Mouse (Mus musculus) heart, adult 8-10 months (tissue): ENCODE results near the gene Gm26741. TPM values are rescaled to one million over a fixed set of nuclear protein-coding genes. Genes with fewer than 3 reads are reported as not detected.
"Not testable (repeated sequence)": the region's sequence is repeated elsewhere in the genome, so short reads cannot be mapped to it uniquely, and the experiment has no call there.

Experiments used
- DNase-seq: peaks from one replicate; pipeline ENCODE4 v3.0.0; 2022; ENCODE audit warnings: low spot score
- total RNA-seq, 4 experiments: library from RNA; stranded (reverse); gene quantifications; 2 replicates each; pipeline ENCODE4 v1.2.4; 2022

The Gm26741 gene
- total RNA-seq = not detected

DNA sequence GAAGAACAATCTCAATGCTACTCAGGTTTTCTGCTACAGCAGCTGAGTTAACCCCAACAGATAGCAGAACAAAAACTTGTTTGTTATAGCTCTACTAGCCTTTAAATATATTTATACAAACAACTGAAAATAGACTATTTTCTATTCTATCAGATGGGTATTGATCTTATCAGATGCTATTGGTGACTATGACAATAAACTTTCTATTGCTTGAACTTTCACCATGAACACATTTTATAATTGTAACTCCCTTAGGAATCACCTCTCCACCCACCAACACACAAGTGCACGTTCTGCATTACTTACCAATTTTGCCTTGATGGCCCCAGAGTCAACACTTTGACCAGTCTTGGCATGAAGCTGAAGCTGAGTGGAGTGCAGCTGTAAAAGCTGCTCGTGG lies at the start of gene Gm26741:
Gene Gm26741, plus strand, starts transcription at position 301 of the 400 bp plus-strand sequence.
- no peak for DNase-seq

GRCm38 (mm10) chr10:52309196-52309595 lies 49.4 kb upstream of the Gm26741 start:
- peak; percentile 88 for DNase-seq

DNA sequence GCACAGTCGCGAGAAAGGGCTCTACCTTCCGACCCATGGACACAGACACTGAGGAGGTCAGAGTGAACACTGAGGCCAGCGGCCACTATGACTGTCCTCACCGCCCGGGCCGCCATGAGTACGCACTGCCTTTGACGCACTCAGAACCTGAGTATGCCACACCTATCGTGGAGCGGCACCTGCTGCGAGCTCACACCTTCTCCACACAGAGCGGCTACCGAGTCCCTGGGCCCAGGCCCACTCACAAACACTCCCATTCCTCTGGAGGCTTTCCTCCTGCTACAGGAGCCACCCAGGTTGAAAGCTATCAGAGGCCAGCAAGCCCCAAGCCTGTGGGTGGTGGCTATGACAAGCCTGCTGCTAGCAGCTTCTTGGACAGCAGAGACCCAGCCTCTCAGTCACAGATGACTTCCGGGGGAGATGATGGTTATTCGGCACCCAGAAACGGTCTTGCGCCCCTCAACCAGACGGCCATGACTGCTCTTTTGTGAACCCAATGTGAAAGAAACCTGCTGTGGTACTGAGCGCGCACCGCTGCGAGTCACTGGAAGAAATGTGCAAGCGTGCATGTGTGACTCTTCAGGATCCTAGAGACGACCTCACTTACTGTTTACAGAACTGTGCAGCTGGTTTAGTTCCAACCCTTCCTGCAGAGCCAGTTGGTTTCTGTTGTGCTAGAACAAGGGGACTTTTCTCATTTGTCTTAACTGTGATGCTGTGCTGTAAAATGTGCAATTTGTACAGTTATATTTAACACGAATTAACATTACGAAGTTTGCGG lies 38.9 kb upstream of the Gm26741 start:
- no peak for DNase-seq

- no peak for DNase-seq
Measured at GRCm38 (mm10) chr10:52321918-52322317, 36.6 kb upstream of the Gm26741 start.

- DNase-seq = peak; percentile 56
Measured at GRCm38 (mm10) chr10:52331007-52331406, 27.6 kb upstream of the Gm26741 start.

DNA sequence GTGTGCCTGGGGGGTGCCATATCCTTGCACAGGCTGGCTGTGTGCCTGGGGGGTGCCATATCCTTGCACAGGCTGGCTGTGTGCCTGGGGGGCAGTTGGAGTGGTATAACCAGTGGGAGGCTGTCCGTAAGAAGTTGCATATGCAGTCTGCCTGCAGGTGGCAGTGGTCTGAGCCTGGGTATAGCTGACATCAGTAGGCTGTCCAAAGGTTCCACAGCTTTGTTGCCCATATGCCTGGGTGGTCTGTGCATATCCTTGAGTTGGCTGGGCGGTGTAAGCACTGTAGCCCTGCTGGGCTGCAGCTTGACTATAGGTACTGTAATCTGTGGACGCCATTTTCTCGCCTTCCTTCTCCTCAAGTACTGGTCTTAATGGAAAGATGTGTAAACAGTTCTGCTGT lies 15.2 kb upstream of the Gm26741 start:
- not testable (repeated sequence) for DNase-seq

- DNase-seq = no peak
Measured at GRCm38 (mm10) chr10:52353184-52353583, 5.4 kb upstream of the Gm26741 start.

- DNase-seq = no peak
Measured at GRCm38 (mm10) chr10:52360241-52360735, 1.7 kb downstream of the Gm26741 start.

- DNase-seq = no peak
Measured at GRCm38 (mm10) chr10:52360862-52361609, 2.5 kb downstream of the Gm26741 start.

DNA sequence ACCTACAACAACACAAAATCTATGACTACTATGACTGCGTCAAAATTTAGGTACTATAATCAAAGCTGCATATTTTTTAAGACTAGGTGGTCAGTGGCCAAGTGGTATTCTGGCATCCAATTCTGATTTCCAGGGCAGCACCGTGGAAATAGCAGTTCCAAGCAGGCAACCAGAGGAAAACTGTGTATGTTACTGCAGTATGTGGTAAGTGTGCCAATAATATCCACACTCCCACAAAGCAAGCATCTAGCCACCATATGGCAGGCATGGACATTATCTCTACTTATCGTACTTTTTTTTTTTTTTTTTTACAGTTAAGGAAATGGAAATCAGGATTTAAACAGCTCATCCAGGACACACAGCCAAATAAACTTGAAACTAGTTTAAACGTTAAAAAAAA lies 9.8 kb downstream of the Gm26741 start:
- no peak for DNase-seq

GRCm38 (mm10) chr10:52373834-52374233 lies 15.3 kb downstream of the Gm26741 start:
- no peak for DNase-seq

- DNase-seq = no peak
Measured at GRCm38 (mm10) chr10:52374651-52375050, 16.1 kb downstream of the Gm26741 start.

DNA sequence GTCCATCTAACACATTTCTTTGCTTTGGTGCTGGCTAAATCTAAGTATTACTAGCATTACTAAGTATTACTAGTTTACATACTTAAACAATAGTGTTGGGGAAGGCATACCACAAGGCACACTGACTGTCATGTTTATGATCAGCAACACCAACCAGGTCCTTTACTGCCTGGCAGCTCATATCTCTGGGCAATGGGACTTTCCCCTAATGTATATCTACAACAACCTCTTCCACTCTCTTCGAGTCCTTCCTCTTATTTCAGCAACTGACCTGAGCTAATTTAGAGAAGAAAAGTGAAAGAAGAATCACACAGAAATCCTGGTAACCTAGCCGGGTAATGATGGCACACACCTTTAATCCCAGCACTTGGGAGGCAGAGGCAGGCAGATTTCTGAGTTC lies 17.9 kb downstream of the Gm26741 start:
- no peak for DNase-seq

DNA sequence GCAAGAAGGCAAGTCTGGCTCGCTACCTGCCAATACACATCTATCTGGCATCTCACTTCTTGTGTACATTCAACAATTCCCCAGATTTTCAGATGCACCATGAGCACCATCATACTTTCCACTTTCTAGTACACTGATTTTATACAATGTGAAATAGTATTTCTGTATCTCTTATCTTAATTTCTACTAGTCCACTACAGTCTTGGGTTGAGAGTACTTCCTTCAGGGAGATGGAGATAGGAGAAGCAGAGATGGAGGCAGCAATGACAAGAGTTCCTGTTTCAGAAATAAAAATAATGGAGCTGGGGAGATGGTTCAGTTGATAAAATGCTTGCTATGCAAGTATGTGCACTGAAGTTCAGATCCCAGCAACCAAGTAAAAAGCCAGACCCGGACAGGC lies 19.2 kb downstream of the Gm26741 start:
- DNase-seq = no peak

- DNase-seq = no peak
Measured at GRCm38 (mm10) chr10:52381321-52381801, 22.8 kb downstream of the Gm26741 start.

- peak; percentile 97 for DNase-seq
Measured at GRCm38 (mm10) chr10:52381845-52382591, 23.5 kb downstream of the Gm26741 start, which contains the start of gene Gopc. Gene Gopc (minus strand): TSS chr10:52382124.

- DNase-seq = peak; percentile 22
Measured at GRCm38 (mm10) chr10:52383022-52383421, 24.5 kb downstream of the Gm26741 start.

DNA sequence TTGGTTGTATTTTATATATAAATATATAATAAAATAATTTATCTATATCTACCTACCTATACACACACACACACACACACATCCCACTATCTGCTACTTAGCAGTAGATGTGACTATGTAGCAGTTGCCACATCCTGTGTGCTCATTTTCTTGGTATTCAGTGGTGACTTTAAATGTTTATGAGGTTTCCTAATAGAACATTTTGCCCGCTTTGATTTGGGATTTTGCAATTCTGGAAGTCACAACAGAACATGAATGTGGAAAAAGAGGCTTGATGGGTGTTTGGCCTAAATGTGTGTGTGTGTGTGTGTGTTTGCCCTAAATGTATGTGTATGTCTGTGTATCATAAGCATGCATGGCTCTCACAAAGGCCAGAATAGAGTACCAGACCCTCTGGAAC lies 25.0 kb downstream of the Gm26741 start:
- no peak for DNase-seq

DNA sequence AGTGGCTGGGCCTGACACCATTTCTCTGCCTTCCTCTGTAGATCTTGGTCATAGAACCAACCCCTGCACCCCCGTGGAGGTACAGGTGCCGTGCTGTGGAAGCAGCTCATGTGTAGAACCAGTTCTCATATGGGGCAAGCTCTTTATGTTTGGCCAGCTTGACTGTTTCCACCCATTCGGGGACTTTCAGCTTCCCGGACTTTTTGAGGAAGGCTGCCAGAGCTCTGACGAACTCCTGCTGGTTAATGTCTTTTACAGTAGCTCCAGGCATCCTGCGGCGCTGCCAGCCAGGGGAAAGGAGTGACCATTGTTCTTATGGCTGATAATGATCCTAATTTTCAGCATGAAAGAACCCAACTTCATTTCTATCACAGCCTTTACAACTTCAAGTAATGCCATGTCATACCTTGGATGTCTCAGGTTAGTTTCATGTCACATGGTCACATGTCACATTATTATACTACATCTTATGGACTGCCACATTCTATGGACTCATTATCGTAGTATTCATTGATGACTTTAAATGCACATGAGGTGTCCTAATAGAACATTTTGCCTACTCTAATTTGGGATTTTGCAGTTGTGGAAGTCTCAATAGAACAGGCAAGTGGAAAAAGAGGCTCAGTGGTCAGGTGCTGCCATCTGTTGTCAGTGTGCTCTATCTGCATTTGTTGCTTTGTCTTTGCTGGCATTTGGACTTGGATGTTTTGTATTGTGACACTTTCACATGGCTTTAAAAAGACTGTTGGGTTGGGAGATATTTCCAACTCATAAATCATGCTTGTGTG lies 26.4 kb downstream of the Gm26741 start:
- peak; percentile 76 for DNase-seq

- no peak for DNase-seq
Measured at GRCm38 (mm10) chr10:52387192-52387591, 28.6 kb downstream of the Gm26741 start.

DNA sequence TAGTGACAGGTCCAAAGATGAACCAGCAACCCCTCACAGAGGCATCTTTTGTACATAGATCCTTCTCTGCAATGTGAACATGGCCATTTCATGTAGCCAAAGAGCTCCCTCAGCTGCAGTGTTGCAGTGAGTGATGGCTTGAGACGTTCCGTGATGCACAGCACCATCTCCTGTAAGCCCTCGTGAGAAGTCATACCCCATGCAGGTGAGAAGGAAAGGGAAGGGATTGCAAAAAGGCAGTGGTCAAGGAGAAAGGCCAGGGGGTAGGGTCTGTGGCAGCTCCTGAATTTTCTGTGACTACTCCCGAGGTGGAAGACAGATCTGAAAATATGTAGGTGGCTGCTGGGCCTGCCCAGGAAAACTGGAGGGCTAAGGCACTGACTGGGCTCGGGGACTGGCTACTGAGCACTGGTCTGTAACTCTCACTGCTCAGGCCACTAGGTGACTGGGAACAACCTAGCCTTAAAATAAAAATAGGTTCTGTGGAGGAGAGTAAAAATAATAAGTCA lies 30.4 kb downstream of the Gm26741 start, which contains the start of gene Nepn:
Gene Nepn, plus strand, starts transcription at position 51 of the 509 bp plus-strand sequence.
- DNase-seq = no peak
